Mouse (Mus musculus): Measurements from ENCODE around the gene Limk1. TPM values are rescaled to one million over a fixed set of nuclear protein-coding genes. Genes with fewer than 3 reads are reported as not detected.

Gene Limk1
- total and polyA plus RNA-seq, 3 experiments = 7.2 to 27.7 (median 10.8) TPM

DNA sequence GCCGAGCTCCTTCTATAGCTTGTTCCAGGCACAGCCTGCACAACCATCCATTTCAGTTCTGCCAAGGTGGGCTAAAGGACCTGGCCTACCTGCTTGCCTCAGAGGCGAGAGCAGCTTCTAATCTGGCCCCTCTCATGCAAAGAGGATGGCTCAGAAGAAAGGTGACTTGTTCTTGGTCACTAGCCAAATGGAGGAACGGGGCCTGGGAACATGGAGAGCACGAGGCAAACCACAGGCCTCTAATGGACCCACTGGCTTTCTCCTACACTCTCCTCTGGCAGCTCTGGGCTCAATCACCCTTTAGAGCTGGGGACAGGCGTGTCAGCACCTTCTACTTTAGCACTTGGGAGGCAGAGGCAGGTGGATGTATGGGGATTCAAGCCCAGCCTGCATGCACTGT, 13.4 kb downstream of the Limk1 start:
- H3K27ac ChIP-seq (ENCODE audit: insufficient read depth, low read depth) = no peak overlapping the region
- peaks cover 31 to 61% of the 10 kb centered on the region in 2 experiments for H3K4me1 ChIP-seq (ENCODE audit: control insufficient read depth in 1 of 2, insufficient read depth in 2 of 2)
- in situ Hi-C loops (cut with MboI; ENCODE audit: low pct_ligation_motif_present, low pct_unique_long_range_greater_than_20kb, low sequenced_read_pairs) (no loop called here), dilution Hi-C loops (cut with MboI; ENCODE audit: extremely low pct_ligation_motif_present, extremely low pct_unique_long_range_greater_than_20kb, low sequenced_read_pairs) (no loop called here)
- H3K79me2 ChIP-seq (replicated peaks; ENCODE audit: control insufficient read depth, extremely low read depth, insufficient read depth, poor library complexity, severe bottlenecking) = no peaks in the 10 kb centered on the region
- no peaks in the 10 kb centered on the region for H3K9me3 ChIP-seq (replicated peaks; ENCODE audit: low read length)
- no peak overlapping the region for H3K9ac ChIP-seq (ENCODE audit: insufficient read depth, low read depth)
- H3K4me2 ChIP-seq (ENCODE audit: insufficient read depth, low read depth, poor library complexity, severe bottlenecking) = no peak overlapping the region
- TF ChIP-seq GABPA (IDR thresholded peaks at IDR 0.05; ENCODE audit: insufficient replicate concordance, low read depth, low read length) (no peak), IRF4 (IDR thresholded peaks at IDR 0.05; ENCODE audit: low read depth, low read length) (no peak), E2F4 (IDR thresholded peaks at IDR 0.05; ENCODE audit: insufficient replicate concordance, low read depth, low read length) (no peak), ZKSCAN1 (IDR thresholded peaks at IDR 0.05; ENCODE audit: borderline replicate concordance, low read depth, low read length) (no peak), TBP (conservative IDR thresholded peaks at IDR 0.05; ENCODE audit: low read depth, low read length) (no peak), USF1 (IDR thresholded peaks at IDR 0.05; ENCODE audit: low read depth, low read length) (no peak), JUND (conservative IDR thresholded peaks at IDR 0.05; ENCODE audit: low read depth, low read length) (no peak), ELF1 (IDR thresholded peaks at IDR 0.05; ENCODE audit: low read depth, low read length) (no peak), SMC3 (IDR thresholded peaks at IDR 0.05; ENCODE audit: low read depth, low read length) (no peak), POLR2AphosphoS2 (IDR thresholded peaks at IDR 0.05; ENCODE audit: low read depth, low read length) (no peak), MEF2A (IDR thresholded peaks at IDR 0.05; ENCODE audit: borderline replicate concordance, low read depth, low read length) (no peak), HCFC1 (IDR thresholded peaks at IDR 0.05; ENCODE audit: low read depth, low read length) (no peak), ETS1 (conservative IDR thresholded peaks at IDR 0.05; ENCODE audit: low read depth, low read length) (no peak), ZC3H11A (IDR thresholded peaks at IDR 0.05; ENCODE audit: low read depth, low read length) (no peak), PAX5 (IDR thresholded peaks at IDR 0.05; ENCODE audit: low read length) (no peak), NELFE (IDR thresholded peaks at IDR 0.05; ENCODE audit: low read depth, low read length) (no peak)
- H3K36me3 ChIP-seq (replicated peaks in 1 of 2; ENCODE audit: control insufficient read depth in 1 of 2, insufficient read depth in 1 of 2, low read length in 1 of 2) = peaks cover 8 to 43% of the 10 kb centered on the region in 2 experiments
- no peak overlapping the region for H3K4me3 ChIP-seq (replicated peaks in 1 of 3; ENCODE audit: low read depth in 2 of 3, low read length in 2 of 3, poor library complexity in 1 of 3)
- H3K27me3 ChIP-seq (replicated peaks) = no peaks in the 10 kb centered on the region
- no peak for DNase-seq (ENCODE audit: extremely low read depth)

DNA sequence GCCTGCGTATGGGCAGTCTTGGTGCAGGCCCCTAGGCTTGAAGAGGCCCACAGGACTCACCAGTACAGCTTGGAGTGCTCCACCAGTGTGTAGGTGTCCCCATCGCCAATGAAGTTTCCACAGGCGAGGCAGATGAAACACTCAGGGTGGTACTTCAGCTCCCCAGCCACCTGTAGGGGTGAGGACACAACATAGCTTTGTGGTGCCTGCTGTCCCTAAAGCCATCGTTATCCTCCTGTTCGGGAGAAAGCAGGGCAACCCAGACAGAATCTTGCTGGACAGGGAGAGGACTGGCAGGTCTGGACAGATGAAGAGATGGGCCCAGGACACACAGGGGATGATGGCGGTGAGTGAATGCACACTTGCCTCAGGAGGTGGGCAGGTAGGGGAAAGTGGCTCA, 15.8 kb downstream of the Limk1 start:
- H3K4me2 ChIP-seq (ENCODE audit: insufficient read depth, low read depth, poor library complexity, severe bottlenecking) = no peak overlapping the region
- H3K4me3 ChIP-seq (replicated peaks in 1 of 3; ENCODE audit: low read depth in 2 of 3, low read length in 2 of 3, poor library complexity in 1 of 3) = no peak overlapping the region
- dilution Hi-C loops (cut with MboI; ENCODE audit: extremely low pct_ligation_motif_present, extremely low pct_unique_long_range_greater_than_20kb, low sequenced_read_pairs) = no loop called here

More for the DNA sequence above, 15.8 kb downstream of the Limk1 start:
- Histone ChIP-seq H3K4me1 (ENCODE audit: control insufficient read depth in 1 of 2, insufficient read depth in 2 of 2) (peaks cover 15 to 39% of the 10 kb centered on the region in 2 experiments), H3K79me2 (replicated peaks; ENCODE audit: control insufficient read depth, extremely low read depth, insufficient read depth, poor library complexity, severe bottlenecking) (no peaks in the 10 kb centered on the region), H3K27ac (ENCODE audit: insufficient read depth, low read depth) (no peak overlapping the region), H3K27me3 (replicated peaks) (no peaks in the 10 kb centered on the region), H3K9ac (ENCODE audit: insufficient read depth, low read depth) (no peak overlapping the region), H3K9me3 (replicated peaks; ENCODE audit: low read length) (peaks cover 3% of the 10 kb centered on the region), H3K36me3 (replicated peaks in 1 of 2; ENCODE audit: control insufficient read depth in 1 of 2, insufficient read depth in 1 of 2, low read length in 1 of 2) (peaks cover 13 to 66% of the 10 kb centered on the region in 2 experiments)
- DNase-seq (ENCODE audit: extremely low read depth) = no peak
- in situ Hi-C loops (cut with MboI; ENCODE audit: low pct_ligation_motif_present, low pct_unique_long_range_greater_than_20kb, low sequenced_read_pairs) = no loop called here
- no peak for TF ChIP-seq RCOR1 (conservative IDR thresholded peaks at IDR 0.05; ENCODE audit: low read depth, low read length)

Data from CH12.LX (cell line).